Mouse (Mus musculus): ENCODE data around the gene Ncoa3. TPM values are rescaled to one million over a fixed set of nuclear protein-coding genes. Genes with fewer than 3 reads are reported as not detected.

Gene Ncoa3
- total RNA-seq, 2 experiments from 2014 or later: 17.4 to 20.8 TPM

GRCm38 (mm10) chr2:166092412-166092811 is 100.0 kb downstream of the Ncoa3 start:
- no peak for ATAC-seq (replicated peaks; ENCODE audit: poor library complexity, severe bottlenecking)

GRCm38 (mm10) chr2:166096300-166096699 is 103.9 kb downstream of the Ncoa3 start:
- ATAC-seq (replicated peaks; ENCODE audit: poor library complexity, severe bottlenecking): no peak

DNA sequence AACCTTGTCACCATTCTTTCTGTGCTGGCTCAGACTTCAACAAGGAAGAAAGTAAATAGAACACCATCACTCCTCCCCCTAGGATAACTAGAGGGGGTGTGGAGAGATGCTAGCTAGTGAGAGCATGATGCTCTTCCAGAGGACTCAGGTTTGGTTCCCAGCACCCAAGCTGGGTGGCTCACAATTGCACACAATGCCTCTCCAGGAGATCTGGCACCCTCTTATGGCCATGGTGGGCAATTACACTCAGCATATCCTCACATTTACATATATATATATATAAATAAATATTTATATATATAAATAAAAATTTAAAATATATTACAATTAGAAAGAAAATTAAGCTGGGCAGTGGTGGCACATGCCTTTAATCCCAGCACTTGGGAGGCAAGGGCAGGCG is 104.4 kb downstream of the Ncoa3 start:
- ATAC-seq (replicated peaks; ENCODE audit: poor library complexity, severe bottlenecking): no peak

DNA sequence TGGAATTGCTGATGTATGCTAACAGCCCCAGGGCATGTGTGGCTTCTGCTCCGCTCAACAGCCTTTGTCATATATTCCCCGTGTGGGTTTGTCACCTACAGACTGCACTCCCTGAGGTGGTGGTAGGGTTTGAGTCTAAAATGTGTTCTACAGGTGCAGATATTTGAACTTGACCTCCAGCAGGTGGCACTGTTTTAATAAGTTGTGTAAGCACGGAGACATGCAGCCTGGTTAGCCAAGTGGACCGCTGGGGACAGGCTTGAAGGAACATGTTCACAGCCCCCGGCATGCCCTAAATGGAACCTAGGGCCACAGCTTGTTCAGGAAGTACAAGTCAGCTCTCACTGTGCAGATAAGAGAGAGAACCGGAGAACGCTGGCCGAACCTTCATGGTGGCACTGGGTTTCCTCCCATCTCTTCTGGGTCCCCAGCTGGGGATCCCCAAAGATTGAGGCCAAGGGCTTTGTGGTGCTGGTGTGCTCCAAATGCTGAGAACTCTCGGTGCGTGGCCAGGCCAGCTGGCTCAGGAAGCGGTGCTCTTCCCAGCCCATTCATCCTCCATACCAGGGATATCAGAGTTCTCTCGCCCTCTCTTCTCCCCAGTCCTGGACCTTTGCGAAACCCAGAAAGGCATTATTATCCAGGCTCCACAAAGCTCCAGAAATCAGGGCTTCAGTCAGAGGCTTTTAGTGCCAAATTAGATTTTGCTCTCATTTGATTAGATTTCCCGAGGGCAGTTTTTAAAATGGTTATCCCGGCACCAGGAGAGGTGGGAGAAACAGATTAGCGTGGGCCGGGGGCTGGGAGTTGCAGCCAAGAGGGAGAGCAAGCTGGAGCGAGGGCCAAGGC is 105.2 kb downstream of the Ncoa3 start:
- ATAC-seq (replicated peaks; ENCODE audit: poor library complexity, severe bottlenecking): peak; percentile 57

- no peak for ATAC-seq (replicated peaks; ENCODE audit: poor library complexity, severe bottlenecking)
Observed at GRCm38 (mm10) chr2:166098292-166098933, 106.0 kb downstream of the Ncoa3 start.

- ATAC-seq (replicated peaks; ENCODE audit: poor library complexity, severe bottlenecking): no peak
Observed at GRCm38 (mm10) chr2:166100309-166101262, 108.2 kb downstream of the Ncoa3 start.

DNA sequence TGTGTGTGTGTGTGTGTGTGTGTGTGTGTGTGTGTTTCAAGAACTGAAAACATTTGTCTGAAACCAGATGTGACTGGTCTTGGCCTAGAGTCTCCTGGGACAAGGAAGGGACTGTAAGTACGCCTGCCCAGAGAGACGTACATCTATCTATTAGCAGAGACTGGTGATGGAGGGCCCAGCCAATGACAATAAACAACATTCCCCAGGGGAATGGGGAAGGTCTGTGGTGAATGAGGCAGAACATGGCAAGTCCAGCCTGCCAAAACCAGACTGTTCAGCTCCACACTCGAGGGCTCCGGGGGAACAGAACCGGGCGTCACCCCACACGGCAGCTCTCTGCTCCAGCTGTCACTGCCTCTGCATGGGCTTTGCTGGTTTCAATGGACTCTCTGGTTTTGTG is 110.5 kb downstream of the Ncoa3 start:
- ATAC-seq (replicated peaks; ENCODE audit: poor library complexity, severe bottlenecking): no peak

GRCm38 (mm10) chr2:166105911-166106310 is 113.5 kb downstream of the Ncoa3 start:
- ATAC-seq (replicated peaks; ENCODE audit: poor library complexity, severe bottlenecking): no peak

GRCm38 (mm10) chr2:166106631-166107030 is 114.2 kb downstream of the Ncoa3 start:
- no peak for ATAC-seq (replicated peaks; ENCODE audit: poor library complexity, severe bottlenecking)

- no peak for ATAC-seq (replicated peaks; ENCODE audit: poor library complexity, severe bottlenecking)
Observed at GRCm38 (mm10) chr2:166107911-166108310, 115.5 kb downstream of the Ncoa3 start.

- ATAC-seq (replicated peaks; ENCODE audit: poor library complexity, severe bottlenecking): peak; percentile 70
Observed at GRCm38 (mm10) chr2:166108326-166108725, 115.9 kb downstream of the Ncoa3 start.

- ATAC-seq (replicated peaks; ENCODE audit: poor library complexity, severe bottlenecking): no peak
Observed at GRCm38 (mm10) chr2:166110764-166111163, 118.3 kb downstream of the Ncoa3 start.

GRCm38 (mm10) chr2:166111238-166111637 is 118.8 kb downstream of the Ncoa3 start:
- ATAC-seq (replicated peaks; ENCODE audit: poor library complexity, severe bottlenecking): no peak

DNA sequence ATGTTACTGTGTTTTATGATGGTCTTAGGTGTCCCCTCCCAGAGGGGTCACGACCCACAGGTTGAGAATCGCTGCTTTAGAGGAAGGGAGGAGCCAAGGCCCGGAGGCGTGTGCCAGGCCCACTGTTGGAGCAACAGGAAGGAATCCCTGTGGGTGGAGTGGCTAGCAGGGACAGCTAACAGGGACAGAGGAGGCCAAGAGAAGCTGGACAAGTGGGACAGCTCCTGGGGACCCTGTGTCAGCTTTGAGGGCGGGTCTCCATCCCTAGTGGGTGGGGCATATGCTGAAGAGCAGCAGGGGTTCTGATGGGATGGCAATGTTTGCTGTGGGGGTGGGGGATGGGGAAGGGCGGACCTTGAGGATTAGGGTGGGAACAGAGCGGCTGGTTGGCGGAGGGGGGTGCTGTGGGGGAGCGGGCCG is 119.4 kb downstream of the Ncoa3 start:
- no peak for ATAC-seq (replicated peaks; ENCODE audit: poor library complexity, severe bottlenecking)

DNA sequence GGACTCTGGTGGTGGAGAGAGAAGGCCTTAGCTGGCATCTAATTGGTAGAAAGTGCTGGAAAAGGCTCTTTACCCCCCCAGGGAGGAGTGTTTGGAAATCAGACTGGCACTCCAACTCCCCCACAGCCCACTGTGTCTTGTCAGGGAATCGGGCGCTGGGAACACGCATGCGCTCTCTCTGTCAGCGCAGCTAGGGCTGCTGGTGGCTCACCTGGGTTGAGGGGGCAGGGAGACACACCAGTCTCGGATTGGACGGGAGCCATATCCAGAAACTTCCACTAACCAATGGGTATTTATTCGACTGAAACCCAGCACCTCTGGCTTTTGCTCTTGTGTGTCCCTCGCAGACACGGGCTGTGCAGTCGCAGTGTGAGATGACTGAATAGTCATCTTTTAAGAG is 120.5 kb downstream of the Ncoa3 start:
- ATAC-seq (replicated peaks; ENCODE audit: poor library complexity, severe bottlenecking): no peak

- peak; percentile 94 for ATAC-seq (replicated peaks; ENCODE audit: poor library complexity, severe bottlenecking)
Observed at GRCm38 (mm10) chr2:166115571-166116277, 123.3 kb downstream of the Ncoa3 start.

GRCm38 (mm10) chr2:166116278-166116608 is 123.8 kb downstream of the Ncoa3 start:
- no peak for ATAC-seq (replicated peaks; ENCODE audit: poor library complexity, severe bottlenecking)

DNA sequence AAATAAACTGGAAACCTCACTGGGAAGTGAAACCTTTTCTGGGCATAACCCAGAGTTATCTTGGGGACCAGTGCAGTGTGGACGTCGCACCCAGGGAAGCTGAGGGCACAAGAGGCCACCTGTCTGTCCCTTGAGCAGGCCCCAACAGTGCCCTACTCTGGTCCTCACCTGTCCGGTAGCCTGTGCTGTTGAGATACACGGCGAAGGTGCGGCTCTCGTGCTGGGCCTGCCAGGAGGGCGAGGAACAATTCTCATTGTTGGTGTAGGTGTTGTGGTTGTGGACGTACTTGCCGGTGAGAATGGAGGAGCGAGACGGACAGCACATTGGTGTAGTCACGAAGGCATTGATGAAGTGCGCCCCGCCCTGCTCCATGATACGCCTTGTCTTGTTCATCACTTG is 124.3 kb downstream of the Ncoa3 start:
- peak; percentile 53 for ATAC-seq (replicated peaks; ENCODE audit: poor library complexity, severe bottlenecking)

DNA sequence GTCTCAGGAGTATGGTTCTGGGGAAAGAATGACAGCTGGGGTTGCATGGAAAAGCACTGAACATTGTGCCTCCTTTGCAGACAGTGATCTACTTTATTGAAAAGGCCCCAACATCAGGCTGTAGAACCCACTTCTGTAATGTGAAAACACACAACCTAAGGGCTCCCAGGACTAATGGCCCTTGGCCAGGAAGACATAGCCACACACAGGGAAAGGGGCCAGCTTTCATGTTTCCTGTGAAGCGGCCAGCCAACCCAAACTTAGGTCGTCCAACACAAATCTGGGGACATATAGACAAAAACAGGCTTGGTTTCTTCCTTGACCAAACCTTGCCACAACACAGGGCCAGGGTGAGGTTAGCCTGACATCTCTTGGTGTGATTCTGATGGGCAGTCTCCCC is 127.6 kb downstream of the Ncoa3 start:
- no peak for ATAC-seq (replicated peaks; ENCODE audit: poor library complexity, severe bottlenecking)

DNA sequence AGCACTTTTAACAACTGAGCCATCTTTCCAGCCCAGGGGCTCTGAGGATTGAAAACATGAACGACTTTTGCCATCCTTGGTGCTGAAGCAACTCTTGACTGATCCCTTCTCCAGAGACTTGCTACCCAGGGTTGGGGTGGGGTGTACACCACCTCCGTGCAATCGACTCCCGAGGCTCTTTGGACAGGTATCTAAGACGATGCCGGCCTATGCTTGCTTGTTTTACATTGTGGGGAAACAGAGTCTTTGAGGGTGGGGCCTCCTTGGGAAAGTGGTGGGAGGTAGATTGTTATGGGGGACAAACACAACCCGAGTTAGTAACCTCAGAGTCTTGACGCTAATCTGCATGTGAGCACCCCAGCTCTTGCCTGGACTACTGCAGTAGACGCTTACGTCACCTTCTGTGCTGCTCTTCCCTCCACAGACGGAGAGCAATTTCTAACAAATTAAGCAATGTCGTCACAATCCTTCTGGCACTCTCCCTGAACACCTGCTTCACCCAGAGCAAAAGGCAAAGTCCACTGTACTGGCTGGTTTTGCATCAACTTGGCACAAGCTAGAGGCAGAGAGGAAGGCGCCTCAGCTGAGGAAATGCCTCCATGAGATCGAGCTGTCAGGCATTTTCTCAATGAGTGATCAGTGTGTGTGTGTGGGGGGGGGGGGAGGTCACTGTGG is 129.4 kb downstream of the Ncoa3 start:
- ATAC-seq (replicated peaks; ENCODE audit: poor library complexity, severe bottlenecking): no peak
